Mouse (Mus musculus) lung, adult 18-20 months (tissue): Measurements from ENCODE around the gene Gm973.

Experiments used
- DNase-seq, 2 experiments: peaks; one replicate each; pipeline ENCODE4 v3.0.0; 2022; ENCODE audit warnings: mixed read lengths in 2 of 2

Gm973 gene

DNA sequence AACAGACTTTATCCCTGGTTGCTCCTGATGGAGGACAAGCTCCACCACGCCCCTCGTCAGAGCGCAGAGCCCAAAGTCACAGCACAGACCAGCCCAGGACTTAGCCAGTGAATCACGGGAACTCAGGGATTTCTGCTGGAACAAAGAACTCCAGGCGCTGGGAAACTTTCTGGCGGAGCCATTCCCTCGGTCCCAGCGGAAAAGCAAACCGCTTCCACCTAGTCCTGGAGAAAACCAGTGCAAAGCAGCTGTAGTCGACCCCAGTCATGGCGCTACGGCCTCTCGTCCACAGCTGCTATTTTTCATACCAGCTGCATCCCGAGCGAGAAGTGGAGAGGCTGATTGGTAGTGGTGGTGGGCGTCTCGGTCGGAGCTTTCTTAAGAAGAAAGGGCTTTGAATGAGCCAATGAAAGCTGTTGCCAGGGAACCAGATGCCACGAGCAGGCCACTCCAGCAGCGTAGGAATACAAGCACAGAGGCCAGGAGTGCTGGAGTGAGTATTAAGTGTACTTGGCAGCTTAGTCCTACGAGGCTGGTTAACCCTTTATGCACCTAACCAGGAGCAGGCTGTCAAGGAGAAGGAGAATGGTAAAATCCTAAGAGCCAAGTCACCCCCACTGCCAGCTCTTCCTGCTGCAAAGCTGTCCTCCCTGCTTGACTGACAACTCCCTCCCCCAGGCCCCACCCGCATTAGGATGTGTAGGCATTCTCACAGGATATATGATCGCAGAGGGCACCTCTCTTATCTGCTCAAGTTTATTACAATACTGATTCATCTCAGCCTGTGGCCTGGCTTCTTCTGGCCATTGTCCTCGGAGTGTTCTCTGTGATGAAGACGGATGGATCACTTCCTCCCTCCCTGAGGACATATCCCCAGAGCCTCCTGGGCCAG, at the start of gene Gm973:
Gene Gm973, plus strand, starts transcription at position 239 of the 892 bp plus-strand sequence.
- peak; percentile 80 to 88 for DNase-seq

DNA sequence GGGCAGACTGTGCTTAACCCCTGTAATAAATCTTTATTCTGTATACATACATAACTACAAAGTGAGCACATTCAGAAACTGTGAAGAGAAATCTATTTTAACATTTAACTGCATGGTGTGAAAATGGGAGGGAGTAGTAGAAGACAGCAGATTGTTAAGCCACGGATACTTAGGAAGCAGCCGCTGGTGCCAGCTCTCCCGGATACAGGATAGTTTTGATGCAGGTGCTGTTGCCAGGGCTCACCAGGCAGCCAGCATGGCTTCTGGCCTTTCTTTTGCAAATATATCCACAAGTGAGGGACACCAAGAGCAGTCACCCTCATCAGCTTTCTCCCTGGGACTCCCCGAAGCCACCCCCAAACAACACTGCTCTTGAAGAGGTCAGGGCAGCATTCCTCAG, 46.9 kb upstream of the Gm973 start:
- DNase-seq, result no peak

DNA sequence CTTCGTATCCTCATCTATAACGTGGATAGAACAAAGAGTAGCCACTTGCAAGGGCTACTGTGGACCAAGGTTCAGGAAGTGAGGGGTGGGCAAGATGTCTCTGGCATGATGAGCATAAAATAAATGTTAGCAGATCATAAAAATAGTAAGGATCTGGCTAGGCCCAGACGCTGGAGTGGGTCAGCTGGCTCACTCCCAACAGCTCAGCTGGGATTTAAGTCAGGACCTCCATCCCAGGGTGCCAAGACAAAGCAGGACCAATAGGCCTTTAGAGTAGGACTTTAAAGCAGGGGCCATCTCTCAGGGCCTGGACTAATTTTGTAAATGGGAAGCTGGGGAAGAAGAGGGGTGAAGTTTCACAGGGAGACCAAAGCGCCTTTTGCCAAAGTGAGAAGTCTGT, 45.3 kb upstream of the Gm973 start:
- no peak for DNase-seq

DNA sequence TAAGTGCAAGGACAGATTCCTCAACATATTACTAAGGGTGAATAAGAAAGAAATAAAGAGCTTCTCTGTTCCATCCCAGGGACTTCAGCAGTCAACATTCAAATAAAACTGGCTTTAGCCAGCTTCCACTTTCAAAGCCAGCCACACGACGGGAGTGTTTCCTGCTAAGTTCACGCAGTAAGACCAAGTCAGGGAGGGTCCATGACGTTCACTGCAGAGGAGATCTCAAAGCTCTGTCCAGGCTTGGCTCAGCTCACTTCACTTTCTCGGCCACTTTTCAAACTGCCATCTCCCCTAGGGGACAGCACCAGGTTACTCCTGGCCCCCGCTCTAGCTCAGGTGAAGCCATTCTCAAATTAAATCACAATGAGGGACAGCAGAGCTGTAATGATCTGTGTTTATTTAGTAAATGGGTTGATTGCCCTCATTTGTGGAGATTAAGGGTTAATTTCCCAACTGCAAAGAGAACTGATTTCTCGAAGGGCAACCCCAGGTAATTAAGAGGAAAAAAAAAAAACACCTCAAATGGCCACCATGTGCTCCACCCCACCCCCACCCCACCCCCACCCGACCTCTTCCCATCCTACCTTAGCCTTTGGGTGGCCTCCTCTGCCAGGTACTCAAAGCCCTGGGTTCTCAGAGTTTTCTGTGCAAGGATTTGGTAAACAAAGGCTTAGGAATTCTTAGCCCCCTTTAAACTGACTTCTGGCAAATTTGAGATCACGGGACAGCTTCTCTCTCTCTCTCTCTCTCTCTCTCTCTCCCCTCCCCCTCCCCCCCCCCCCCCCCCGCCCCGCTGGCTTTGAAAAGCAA, 43.5 kb upstream of the Gm973 start:
- DNase-seq, result no peak

DNA sequence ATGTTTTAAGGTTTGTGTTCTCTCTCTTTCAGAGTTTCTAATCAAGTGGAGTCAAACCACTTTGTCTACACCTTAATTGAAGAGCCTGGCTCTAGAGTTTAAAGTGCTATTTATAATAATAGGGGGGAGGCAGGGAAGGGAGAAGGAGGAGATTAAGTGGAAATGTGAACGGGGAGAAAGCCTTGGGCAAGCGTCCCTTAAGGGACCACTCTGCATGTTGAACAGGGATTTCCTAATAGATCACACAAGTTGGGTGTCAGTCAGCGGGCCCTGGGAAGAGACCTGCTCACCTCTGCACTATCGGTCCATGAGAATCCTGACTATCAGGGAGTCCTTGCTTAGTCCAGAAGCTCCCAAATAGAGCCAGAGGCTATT, 42.9 kb upstream of the Gm973 start:
- DNase-seq, result no peak

DNA sequence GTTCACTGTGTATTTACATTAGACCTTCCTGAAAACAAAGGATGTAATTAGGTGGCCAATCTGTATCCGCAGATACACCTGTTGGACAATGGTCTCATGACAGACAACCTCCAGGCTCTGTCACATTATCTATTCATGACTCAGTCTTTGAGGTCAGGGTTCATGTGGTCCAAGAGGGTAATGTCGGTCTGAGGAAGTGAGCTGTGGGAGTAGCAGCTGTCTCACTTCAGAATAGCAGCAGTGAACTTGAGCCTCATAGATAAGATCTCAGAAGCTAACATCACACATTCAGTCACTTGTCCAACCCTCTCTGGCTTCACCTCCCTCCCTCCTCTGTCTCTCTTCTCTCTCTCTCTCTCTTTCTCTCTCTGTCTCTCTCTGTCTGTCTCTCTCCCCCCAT, 40.4 kb upstream of the Gm973 start:
- DNase-seq, result no peak

DNA sequence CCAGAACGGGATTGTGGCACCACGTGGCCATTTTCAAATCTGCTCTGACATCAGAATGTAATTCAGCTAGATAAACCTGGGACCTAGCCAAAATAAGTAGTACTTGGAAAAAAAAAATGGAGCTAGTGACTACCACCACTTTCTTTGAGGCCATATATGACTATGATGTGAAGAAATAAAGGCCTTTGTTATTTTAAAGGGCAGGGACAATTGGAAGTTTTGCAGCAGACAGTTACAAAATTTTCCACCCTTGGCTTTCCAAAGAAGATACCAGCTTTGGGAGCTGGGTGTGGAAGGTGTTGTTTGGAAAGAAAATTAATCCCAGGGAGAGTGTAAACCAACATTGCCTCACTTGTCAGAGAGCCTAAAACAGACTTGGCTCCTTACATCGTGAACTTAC, 37.2 kb upstream of the Gm973 start:
- DNase-seq, result no peak

DNA sequence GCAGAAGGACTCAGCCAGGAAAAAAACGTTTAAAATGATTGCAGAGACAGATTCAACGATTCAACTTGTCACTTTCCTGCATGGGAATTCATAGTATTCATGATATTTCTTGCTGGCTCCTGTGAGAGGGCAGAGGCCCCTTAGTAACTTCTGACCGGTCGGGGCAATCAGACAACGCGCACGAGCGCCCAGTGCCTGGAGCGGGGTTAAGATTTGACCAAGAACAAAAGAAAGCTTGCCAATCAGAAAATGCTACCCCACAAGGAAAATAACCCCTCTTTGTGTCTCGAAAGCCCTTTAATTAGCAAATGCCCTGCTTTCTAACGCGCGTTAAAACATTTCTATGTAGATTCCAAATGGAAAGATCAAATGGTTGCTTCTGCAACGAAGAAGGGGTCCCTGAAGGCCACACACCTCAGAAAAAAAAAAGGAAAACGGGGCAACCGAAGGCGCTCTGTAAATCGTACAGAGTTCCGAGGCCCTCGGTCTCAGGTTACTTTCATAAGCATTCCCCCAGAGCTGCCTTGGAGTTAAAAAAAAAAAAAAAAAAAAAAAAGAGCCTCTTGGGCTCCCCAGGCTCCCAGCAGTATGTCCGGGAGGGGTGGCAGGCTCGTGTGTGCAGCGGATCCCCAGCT, 35.1 kb upstream of the Gm973 start:
- no peak for DNase-seq

DNA sequence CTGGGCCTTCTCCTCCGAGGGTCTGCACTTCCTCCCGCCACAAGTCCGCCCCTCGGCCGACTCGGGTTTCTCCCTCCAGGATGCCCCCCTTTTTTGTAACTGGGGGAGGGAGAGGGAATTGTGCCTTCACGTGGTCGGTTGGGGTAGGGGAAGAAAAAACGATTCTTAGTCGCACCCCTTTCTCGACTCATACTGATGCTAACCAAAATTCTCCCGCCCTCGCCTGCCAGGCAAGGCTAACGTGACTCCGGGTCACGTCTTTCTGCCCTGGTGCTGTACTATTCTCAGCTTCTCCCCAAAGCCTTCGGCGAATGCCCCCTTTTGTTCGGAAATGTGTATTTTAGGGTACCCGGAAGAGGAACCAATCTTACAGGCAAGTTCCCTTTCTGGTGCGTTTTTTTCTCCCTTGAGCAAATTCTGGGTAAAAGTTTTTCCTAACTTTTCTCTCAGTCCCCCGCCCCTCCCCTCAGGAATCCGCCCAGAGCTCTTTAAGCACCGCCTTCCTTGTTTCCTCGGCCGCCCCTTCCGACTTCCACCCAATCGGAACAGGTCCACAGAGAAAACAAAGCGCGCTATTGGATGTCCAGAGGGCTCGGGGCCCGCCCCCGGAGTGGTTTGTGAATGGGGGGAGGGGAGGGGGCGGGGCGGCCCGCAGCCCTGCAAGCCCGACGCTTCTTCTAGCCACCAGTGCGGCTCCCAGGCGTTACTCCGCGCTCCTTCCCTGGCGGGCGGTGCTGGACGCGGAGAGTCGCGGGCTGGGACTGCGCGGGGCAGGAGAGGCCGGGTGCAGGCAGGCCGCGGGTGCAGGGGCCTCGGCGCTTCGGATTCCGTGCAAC, 34.4 kb upstream of the Gm973 start:
- DNase-seq, result peak; percentile 96

DNA sequence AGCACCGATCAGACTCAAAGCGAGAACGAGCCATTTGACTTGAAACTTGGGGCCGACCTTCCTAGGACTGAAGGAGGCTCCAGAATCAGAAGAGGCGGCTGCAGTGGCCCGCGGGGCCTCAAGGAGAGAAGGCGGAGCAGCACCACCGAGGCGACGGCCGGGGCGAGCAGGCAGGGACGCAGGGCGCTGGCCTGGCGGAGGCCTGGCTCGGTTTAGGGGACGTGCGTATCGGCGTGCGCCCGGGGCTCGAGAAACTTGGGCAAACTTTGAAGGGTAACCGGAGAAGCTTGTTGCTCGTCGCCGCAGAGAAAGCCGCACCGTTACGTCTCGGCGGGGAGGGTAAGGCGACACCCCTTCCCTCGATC, 33.8 kb upstream of the Gm973 start, which contains the start of gene Fzd7:
Gene Fzd7, plus strand, starts transcription at position 94 of the 365 bp plus-strand sequence.
- no peak for DNase-seq

DNA sequence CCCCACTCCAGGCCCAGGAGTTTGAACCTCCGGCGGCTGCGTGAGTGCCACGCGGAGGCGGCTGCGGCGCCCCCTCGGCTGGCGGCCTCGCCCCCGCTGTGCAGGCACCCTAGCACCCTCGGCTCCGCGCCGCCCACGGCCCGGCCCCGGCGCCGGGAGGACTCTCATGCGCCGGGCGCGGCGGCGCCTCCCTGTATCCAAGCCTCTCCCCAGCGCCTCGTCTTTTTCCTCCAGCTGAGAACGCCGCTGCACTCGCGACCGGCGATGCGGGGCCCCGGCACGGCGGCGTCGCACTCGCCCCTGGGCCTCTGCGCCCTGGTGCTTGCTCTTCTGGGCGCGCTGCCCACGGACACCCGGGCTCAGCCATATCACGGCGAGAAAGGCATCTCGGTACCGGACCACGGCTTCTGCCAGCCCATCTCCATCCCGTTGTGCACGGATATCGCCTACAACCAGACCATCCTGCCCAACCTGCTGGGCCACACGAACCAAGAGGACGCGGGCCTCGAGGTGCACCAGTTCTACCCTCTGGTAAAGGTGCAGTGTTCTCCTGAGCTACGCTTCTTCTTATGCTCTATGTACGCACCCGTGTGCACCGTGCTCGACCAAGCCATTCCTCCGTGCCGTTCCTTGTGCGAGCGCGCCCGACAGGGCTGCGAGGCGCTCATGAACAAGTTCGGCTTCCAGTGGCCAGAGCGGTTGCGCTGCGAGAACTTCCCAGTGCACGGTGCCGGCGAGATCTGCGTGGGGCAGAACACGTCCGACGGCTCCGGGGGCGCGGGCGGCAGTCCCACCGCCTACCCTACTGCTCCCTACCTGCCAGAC, 33.2 kb upstream of the Gm973 start:
- peak; percentile 38 to 48 for DNase-seq

DNA sequence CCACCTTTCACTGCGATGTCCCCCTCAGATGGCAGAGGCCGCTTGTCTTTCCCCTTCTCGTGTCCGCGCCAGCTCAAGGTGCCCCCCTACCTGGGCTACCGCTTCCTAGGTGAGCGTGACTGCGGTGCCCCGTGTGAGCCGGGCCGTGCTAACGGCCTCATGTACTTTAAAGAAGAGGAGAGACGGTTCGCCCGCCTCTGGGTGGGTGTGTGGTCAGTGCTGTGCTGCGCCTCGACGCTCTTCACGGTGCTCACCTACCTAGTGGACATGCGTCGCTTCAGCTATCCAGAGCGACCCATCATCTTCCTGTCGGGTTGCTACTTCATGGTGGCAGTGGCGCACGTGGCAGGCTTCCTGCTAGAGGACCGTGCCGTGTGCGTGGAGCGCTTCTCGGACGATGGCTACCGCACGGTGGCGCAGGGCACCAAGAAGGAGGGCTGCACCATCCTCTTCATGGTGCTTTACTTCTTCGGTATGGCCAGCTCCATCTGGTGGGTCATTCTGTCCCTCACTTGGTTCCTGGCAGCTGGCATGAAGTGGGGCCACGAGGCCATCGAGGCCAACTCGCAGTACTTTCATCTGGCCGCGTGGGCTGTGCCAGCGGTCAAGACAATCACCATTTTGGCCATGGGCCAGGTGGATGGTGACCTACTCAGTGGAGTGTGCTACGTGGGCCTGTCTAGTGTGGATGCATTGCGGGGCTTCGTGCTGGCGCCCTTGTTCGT, 32.4 kb upstream of the Gm973 start:
- peak; percentile 82 to 85 for DNase-seq

DNA sequence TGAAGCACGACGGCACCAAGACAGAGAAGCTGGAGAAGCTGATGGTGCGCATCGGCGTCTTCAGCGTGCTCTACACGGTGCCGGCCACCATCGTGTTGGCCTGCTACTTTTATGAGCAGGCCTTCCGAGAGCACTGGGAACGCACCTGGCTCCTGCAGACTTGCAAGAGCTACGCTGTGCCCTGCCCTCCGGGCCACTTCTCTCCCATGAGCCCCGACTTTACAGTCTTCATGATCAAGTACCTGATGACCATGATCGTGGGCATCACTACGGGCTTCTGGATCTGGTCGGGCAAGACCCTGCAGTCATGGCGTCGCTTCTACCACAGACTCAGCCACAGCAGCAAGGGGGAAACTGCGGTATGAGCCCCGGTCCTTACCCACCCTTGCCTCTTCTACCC, 31.8 kb upstream of the Gm973 start:
- no peak for DNase-seq

DNA sequence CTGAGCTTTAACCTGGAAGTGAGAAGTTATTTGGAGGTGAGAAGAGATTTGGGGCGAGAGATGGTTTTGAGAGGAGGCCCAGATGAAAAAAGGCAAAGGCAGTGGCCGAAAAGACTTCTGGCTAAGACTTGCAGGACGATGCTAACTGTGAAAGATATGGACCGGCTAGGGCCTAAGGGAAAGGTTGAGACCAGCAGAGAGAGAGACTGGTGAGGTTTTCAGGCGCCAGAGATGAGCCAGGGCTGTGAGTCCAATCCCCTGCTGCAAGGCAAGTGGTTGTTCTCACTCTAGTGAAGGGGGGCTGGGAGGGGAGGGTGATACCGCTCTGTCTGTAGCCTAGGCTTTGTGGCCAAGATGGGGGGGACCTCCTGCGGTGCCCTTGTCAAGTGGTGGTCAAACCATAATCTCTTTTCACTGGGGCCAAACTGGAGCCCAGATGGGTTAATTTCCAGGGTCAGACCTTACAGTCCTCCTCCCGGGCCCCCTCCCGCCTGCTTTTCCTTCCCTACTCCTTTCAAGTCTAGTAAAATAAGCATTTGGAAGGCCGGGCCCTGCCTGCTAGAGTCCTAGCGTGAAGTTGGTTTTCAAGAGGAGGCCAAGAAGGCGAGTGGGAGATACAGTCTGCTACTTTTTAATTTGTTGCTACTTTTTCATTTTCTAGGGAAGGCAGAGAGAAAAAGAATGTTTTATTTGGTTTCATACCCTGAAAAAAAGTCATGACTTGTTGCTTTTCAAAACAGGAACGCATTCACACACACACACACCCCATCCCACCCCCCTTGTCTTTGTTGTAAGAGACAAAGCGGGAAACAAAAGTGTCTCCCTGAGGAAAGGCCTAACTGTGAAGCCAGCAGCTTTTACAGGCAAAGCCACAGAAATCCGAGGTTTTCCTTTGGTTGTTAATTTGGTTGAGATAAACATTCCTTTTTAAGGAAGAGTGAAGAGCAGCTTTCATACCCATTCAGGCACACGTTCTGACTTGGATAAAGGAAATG, 31.0 kb upstream of the Gm973 start:
- no peak for DNase-seq

DNA sequence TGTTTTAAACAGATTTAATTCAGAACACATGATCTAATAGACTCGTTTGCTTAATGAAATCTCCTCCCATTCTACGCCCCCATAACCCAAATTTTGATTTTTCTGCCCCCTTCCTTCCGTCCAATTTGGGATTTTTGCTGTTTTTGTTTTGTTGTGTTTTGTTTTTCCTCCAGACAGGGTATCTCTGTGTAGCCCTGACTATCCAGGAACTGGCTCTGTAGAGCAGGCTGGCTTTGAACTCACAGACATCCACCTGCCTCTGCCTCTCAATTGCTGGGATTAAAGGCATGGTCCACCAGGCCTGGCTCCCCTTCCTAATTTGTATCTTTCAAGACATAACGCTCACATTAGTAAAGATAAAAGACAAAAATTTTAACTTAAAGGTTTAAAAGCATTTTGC, 30.3 kb upstream of the Gm973 start:
- DNase-seq, result no peak

DNA sequence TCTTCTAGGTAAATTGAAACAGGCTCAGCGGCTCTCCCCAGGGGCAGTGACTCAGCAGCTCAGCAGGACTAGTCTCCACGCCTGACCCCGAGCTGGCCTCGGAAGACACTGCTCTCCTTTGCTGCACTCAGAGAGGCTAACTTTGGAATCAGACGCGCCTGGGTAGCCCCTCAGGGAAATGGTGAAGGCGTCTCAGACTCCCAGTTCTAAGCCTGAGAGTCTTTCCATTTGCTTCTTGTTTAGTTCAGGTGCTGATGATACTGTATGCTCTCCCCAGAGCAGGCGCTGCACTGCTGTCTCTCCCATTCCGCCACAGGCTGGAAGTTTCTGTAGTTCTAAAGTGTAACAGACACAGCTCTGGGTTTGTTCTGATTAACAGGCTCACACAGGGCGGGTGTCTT, 28.4 kb upstream of the Gm973 start:
- DNase-seq, result peak; percentile 49 to 60

DNA sequence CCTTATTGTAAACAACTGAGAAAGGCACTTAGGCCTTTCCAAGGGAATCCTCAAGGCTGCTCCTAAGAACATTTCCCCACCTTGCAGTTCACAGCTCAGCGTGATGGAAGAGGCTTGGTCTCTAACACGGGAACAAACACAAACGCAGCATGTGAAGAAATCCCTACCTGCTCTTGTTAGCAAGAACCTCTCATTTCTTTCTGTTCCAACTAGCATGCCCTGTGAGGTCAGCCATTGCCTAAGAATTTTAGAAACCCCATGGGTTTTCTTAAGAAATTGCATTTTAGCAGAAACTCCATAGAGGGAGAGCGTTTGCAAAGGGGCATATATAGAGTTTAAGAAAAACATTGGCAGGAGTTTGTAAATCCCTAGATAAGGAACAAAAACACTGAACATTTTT, 27.6 kb upstream of the Gm973 start:
- no peak for DNase-seq

DNA sequence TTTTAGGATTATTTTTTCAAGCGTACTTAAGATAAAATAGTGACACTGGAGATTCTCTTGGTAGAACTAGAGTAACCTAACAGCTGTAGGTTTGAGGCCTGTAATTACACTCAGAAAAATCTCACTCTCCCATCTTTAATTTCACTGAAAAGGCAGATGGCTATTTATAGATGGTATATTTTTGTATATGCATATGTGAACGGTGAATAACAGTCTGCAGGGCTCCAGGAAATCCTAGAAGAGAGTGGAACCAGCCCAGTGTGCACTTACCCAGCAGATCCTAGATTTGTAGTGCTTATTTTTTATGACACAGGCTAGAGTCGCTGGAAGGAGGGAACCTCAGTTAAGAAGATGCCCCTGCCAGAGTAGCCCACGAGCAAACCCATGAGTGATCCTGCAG, 27.1 kb upstream of the Gm973 start:
- no peak for DNase-seq

DNA sequence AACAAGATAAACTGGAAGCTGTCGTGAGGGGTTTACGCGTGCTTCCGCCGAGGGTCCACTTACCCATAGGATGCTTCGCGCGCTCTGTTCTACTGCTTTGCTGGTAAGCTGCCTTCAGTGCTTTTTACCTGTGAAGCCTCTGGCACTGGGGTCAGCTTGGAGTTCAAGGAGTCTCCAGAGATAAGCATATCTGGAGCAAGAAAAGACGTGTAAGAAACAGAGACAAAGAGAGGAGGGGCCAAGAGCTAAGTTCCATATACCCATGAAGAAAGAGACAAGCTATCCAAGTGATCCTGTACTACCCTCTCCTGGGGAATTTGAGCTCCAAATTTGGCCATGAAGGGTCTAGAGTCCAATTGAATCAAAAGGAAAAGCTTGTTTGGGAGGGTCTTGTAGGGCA, 24.5 kb upstream of the Gm973 start:
- DNase-seq, result no peak

DNA sequence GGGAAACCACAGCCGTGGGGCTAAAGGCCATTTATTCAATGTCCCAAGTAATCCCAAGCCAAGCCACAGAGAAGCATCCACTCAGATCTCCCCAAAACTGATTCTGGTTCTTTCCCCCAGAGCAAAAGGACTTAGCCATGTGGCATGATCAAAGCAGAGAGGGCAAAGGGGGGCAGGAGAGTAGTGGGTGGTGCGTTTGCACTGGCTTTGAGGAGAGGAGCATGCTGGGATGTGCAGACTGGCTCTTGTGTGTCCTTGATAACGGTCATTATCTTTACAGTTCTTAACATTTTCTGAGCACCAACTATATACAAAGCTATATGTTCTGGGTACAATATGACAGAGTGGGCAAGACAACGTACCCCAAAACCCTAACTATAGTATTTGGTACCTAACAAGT, 23.6 kb upstream of the Gm973 start:
- no peak for DNase-seq
